Mouse (Mus musculus) layer of hippocampus, postnatal 14 days (tissue): ENCODE results near the gene Apobec2. TPM values are rescaled to one million over a fixed set of nuclear protein-coding genes. Genes with fewer than 3 reads are reported as not detected.
A peak's percentile ranks its signal among the peaks of the same experiment; 100 is the strongest.

Experiments
- DNase-seq, 2 experiments: peaks; one replicate each; pipeline ENCODE4 v3.0.0; 2021 to 2022; ENCODE audit warnings: low spot score in 2 of 2, mixed read lengths in 1 of 2
- total RNA-seq, 2 experiments: library from RNA; stranded (reverse); gene quantifications; 2 replicates each; pipeline ENCODE4 v1.2.3; 2021

The Apobec2 gene
- total RNA-seq, 2 experiments from 2014 or later, result 0.30 to 0.45 TPM

- no peak for DNase-seq
Observed at GRCm38 (mm10) chr17:48437421-48437911, 4.7 kb upstream of the Apobec2 start.

- DNase-seq, result no peak
Observed at GRCm38 (mm10) chr17:48436487-48436886, 3.8 kb upstream of the Apobec2 start.

- no peak for DNase-seq
Observed at GRCm38 (mm10) chr17:48434479-48434878, 1.7 kb upstream of the Apobec2 start.

- DNase-seq, result no peak
Observed at GRCm38 (mm10) chr17:48433689-48434330, 1.1 kb upstream of the Apobec2 start.

- no peak for DNase-seq
Observed at GRCm38 (mm10) chr17:48433006-48433655, 401 bp upstream of the Apobec2 start.

- DNase-seq, result no peak
Observed at GRCm38 (mm10) chr17:48431054-48431453, 1.7 kb downstream of the Apobec2 start.

- no peak for DNase-seq
Observed at GRCm38 (mm10) chr17:48430394-48430793, 2.3 kb downstream of the Apobec2 start.

- no peak for DNase-seq
Observed at GRCm38 (mm10) chr17:48427852-48428530, 4.7 kb downstream of the Apobec2 start.

- no peak for DNase-seq
Observed at GRCm38 (mm10) chr17:48426991-48427750, 5.6 kb downstream of the Apobec2 start.

GRCm38 (mm10) chr17:48425823-48426612, 6.7 kb downstream of the Apobec2 start:
- no peak for DNase-seq

GRCm38 (mm10) chr17:48424237-48424636, 8.5 kb downstream of the Apobec2 start:
- no peak for DNase-seq

GRCm38 (mm10) chr17:48419571-48419970, 13.2 kb downstream of the Apobec2 start:
- DNase-seq, result no peak

- no peak for DNase-seq
Observed at GRCm38 (mm10) chr17:48418781-48419180, 13.9 kb downstream of the Apobec2 start.

- DNase-seq, result no peak
Observed at GRCm38 (mm10) chr17:48418174-48418573, 14.6 kb downstream of the Apobec2 start.

- DNase-seq, result no peak
Observed at GRCm38 (mm10) chr17:48417521-48417920, 15.2 kb downstream of the Apobec2 start.

GRCm38 (mm10) chr17:48416425-48417195, 16.1 kb downstream of the Apobec2 start:
- peak; percentile 66 to 75 for DNase-seq

- DNase-seq, result no peak
Observed at GRCm38 (mm10) chr17:48416011-48416410, 16.7 kb downstream of the Apobec2 start.

- DNase-seq, result no peak
Observed at GRCm38 (mm10) chr17:48411241-48411640, 21.5 kb downstream of the Apobec2 start.

GRCm38 (mm10) chr17:48410299-48410785, 22.4 kb downstream of the Apobec2 start:
- DNase-seq, result no peak
